9 mouse cellular contexts compared by ENCODE assay signal in genomic region chr1:180215044-180215443, GRCm38 (mm10). TPM values are rescaled to one million over a fixed set of nuclear protein-coding genes. Genes with fewer than 3 reads are reported as not detected.
DNase-seq lines count a peak whose midpoint lies in the region; ATAC-seq and TF ChIP-seq lines count a peak whose summit lies in the region.
"Had no signal": no experiment of that assay in that cellular context is flagged by ENCODE, and none has a peak within 500 bp of the region (broad histone marks: within the 10 kb centered on the region; RNA-seq: fewer than 3 reads in every experiment).

No protein-coding gene starts in this region.

- DNase-seq in ES-E14 (ENCODE audit: low read depth, low spot score) = no peak
- peak; percentile 32 for DNase-seq in c-Kit-positive CD71-negative TER-119-negative erythroid progenitor cells, embryonic 14.5 days (ENCODE audit: low read depth)
- peak; percentile 72 for DNase-seq in forebrain, embryonic 11.5 days (ENCODE audit: low spot score)
- peak; percentile 70 for DNase-seq in heart, postnatal 36 days
- peak; percentile 57 to 70 for DNase-seq in layer of hippocampus, adult 18-20 months (ENCODE audit: low spot score in 2 of 2)
- DNase-seq in ovary, postnatal 10 days (ENCODE audit: low spot score) = peak; percentile 26
- peak; percentile 63 to 64 for DNase-seq in thymus, postnatal 36 days

- no peak for ATAC-seq in forebrain, embryonic 11.5 days (replicated peaks; ENCODE audit: low FRiP score)
- peak; percentile 64; the same call in 1 of the 2 replicates for ATAC-seq in lung, embryonic 15.5 days (ENCODE audit: borderline replicate concordance, extremely low read depth, low FRiP score, low TSS enrichment)

- H3K9me3 ChIP-seq in ES-E14 (ENCODE audit: control insufficient read depth, insufficient read depth, low read depth, low read length) = no peaks in the 10 kb centered on the region
- H3K9me3 ChIP-seq in forebrain, embryonic 11.5 days (ENCODE audit: control insufficient read depth, low read length) = no peaks in the 10 kb centered on the region; the same call in 1 of the 2 replicates
- no peaks in the 10 kb centered on the region for H3K9me3 ChIP-seq in lung, embryonic 15.5 days
- H3K9me3 ChIP-seq: heart, embryonic 13.5 days had no signal

- WGBS in forebrain, embryonic 11.5 days = 22% methylated on average over 4 of the region's 4 CpGs
- WGBS in lung, embryonic 15.5 days = 16% methylated on average over 4 of the region's 4 CpGs

- H3K9ac ChIP-seq in ES-E14 (ENCODE audit: insufficient read depth, low read depth, low read length, poor library complexity, severe bottlenecking) = no peak overlapping the region
- no peak overlapping the region for H3K9ac ChIP-seq in forebrain, embryonic 11.5 days (ENCODE audit: low read length)
- no peak overlapping the region for H3K9ac ChIP-seq in lung, embryonic 15.5 days
- H3K9ac ChIP-seq: heart, embryonic 13.5 days had no signal

- in situ Hi-C loops in ES-E14 (cut with MboI; ENCODE audit: low sequenced_read_pairs in 2 of 2, unreplicated experiment in 2 of 2) = no loop called here

- no peak overlapping the region for H3K4me2 ChIP-seq in forebrain, embryonic 11.5 days (ENCODE audit: low read depth, low read length, severe bottlenecking)
- no peak overlapping the region for H3K4me2 ChIP-seq in lung, embryonic 15.5 days
- H3K4me2 ChIP-seq: heart, embryonic 13.5 days had no signal

- intact Hi-C loops in heart, postnatal 36 days (cut with DNase I) = loop anchor here (1.0 to 2.0 kb wide), 2 partner anchors 40 to 356 kb away; no protein-coding TSS in a partner anchor

- no peaks in the 10 kb centered on the region for H3K27me3 ChIP-seq in forebrain, embryonic 11.5 days (ENCODE audit: control insufficient read depth, insufficient read depth, low read length)
- H3K27me3 ChIP-seq in lung, embryonic 15.5 days = no peaks in the 10 kb centered on the region
- H3K27me3 ChIP-seq: heart, embryonic 13.5 days had no signal

- H3K4me3 ChIP-seq in ES-E14 (ENCODE audit: insufficient read depth in 1 of 2, low read depth in 1 of 2, low read length in 2 of 2, poor library complexity in 1 of 2, severe bottlenecking in 1 of 2) = no peak overlapping the region
- no peak overlapping the region for H3K4me3 ChIP-seq in forebrain, embryonic 11.5 days (ENCODE audit: low read depth, low read length)
- H3K4me3 ChIP-seq in lung, embryonic 15.5 days = no peak overlapping the region
- H3K4me3 ChIP-seq: heart, embryonic 13.5 days had no signal

- no peak overlapping the region for H3K27ac ChIP-seq in ES-E14 (ENCODE audit: insufficient read depth, low read depth, low read length, poor library complexity, severe bottlenecking)
- H3K27ac ChIP-seq in forebrain, embryonic 11.5 days (ENCODE audit: low read depth, low read length) = no peak overlapping the region
- no peak overlapping the region for H3K27ac ChIP-seq in lung, embryonic 15.5 days
- H3K27ac ChIP-seq: heart, embryonic 13.5 days had no signal

- peaks cover 6 to 14% of the 10 kb centered on the region in 2 experiments; a peak in 3 of 4 replicates for H3K4me1 ChIP-seq in ES-E14 (ENCODE audit: control insufficient read depth in 2 of 2, insufficient read depth in 2 of 2, low read length in 2 of 2, poor library complexity in 1 of 2)
- H3K4me1 ChIP-seq in forebrain, embryonic 11.5 days (replicated peaks; ENCODE audit: control insufficient read depth, insufficient read depth, low read length) = no peaks in the 10 kb centered on the region
- no peaks in the 10 kb centered on the region for H3K4me1 ChIP-seq in lung, embryonic 15.5 days

- H3K36me3 ChIP-seq in ES-E14 (ENCODE audit: control insufficient read depth, insufficient read depth, low read length, poor library complexity, severe bottlenecking) = no peaks in the 10 kb centered on the region
- H3K36me3 ChIP-seq in forebrain, embryonic 11.5 days (ENCODE audit: control insufficient read depth, insufficient read depth, low read length) = no peaks in the 10 kb centered on the region
- H3K36me3 ChIP-seq in lung, embryonic 15.5 days = no peaks in the 10 kb centered on the region
- H3K36me3 ChIP-seq: heart, embryonic 13.5 days had no signal

TF ChIP-seq in ES-E14, 5 proteins besides CTCF, POLR2A, EP300 and RAD21:
- TF ChIP-seq HCFC1 (IDR thresholded peaks at IDR 0.05; ENCODE audit: borderline replicate concordance, insufficient read depth, low read length) (no peak), ZNF384 (IDR thresholded peaks at IDR 0.05; ENCODE audit: low read depth, low read length) (no peak), MAFK (IDR thresholded peaks at IDR 0.05; ENCODE audit: insufficient read depth, low read depth, low read length) (no peak), ZC3H11A (IDR thresholded peaks at IDR 0.05; ENCODE audit: borderline replicate concordance, low read depth, low read length) (peak; percentile 84; the same call in 1 of the 2 replicates)
TF ChIP-seq in ES-E14: peak in this region for 1.

RNA-seq across cellular contexts. Expression of gene Coq8a, which starts 15.6 kb away (rescaled TPM):
- 8.3 and 20.5 TPM in 2 replicates for total RNA-seq in ES-E14 (2012; rRNA removed)
- 1.4 and 1.5 TPM in 2 replicates for polyA plus RNA-seq in forebrain, embryonic 11.5 days (2014; fragmentation: Nextera tagmentation; extraction: Ambion mirVana)
- total RNA-seq in heart, postnatal 36 days (2021) = 100 to 1,000 TPM; 909 to 953 TPM
- 10 to 100 TPM; 65.6 to 74.2 TPM for total RNA-seq in layer of hippocampus, adult 18-20 months (2021)
- polyA plus RNA-seq in lung, embryonic 15.5 days (2015; fragmentation: Nextera tagmentation; extraction: Ambion mirVana) = 8.3 and 9.3 TPM in 2 replicates

RNA-seq across cellular contexts. Expression of gene Psen2, which starts 48.2 kb away (rescaled TPM):
- total RNA-seq in ES-E14 (2012; rRNA removed) = 13.6 and 24.6 TPM in 2 replicates
- 5.7 and 6.1 TPM in 2 replicates for polyA plus RNA-seq in forebrain, embryonic 11.5 days (2014; fragmentation: Nextera tagmentation; extraction: Ambion mirVana)
- 10 to 100 TPM; 13.2 to 15.8 TPM for total RNA-seq in heart, postnatal 36 days (2021)
- 10 to 100 TPM; 17.4 to 17.9 TPM for total RNA-seq in layer of hippocampus, adult 18-20 months (2021)
- polyA plus RNA-seq in lung, embryonic 15.5 days (2015; fragmentation: Nextera tagmentation; extraction: Ambion mirVana) = 10.3 and 10.4 TPM in 2 replicates

Comparison
In these comparisons a context has a peak if more than half of its experiments do, and no peak if none do; other contexts are left out.
1. RNA of gene Coq8a, which starts 15.6 kb away (total RNA-seq): 909 to 953 TPM in heart, postnatal 36 days; 65.6 to 74.2 TPM in layer of hippocampus, adult 18-20 months and 8.3 to 20.5 TPM in ES-E14; every median in the first group is over 10 times any median in the second.